Mouse (Mus musculus) midbrain, embryonic 12.5 days (tissue): ENCODE results near the gene Lysmd2. TPM values are rescaled to one million over a fixed set of nuclear protein-coding genes. Genes with fewer than 3 reads are reported as not detected.
A peak's percentile ranks its signal among the peaks of the same experiment; 100 is the strongest.
"Not testable (repeated sequence)": the region's sequence is repeated elsewhere in the genome, so short reads cannot be mapped to it uniquely, and the experiment has no call there.

Experiments used
- ATAC-seq: fragments of 200-750 bp; cut with Nextera tagmentation; 2 replicates; pipeline ENCODE4 v1.8.0; 2017; ENCODE audit warnings: low read depth, moderate TSS enrichment, moderate library complexity; ENCODE audit not compliant: low FRiP score
- H3K27ac ChIP-seq: fragments of 300-500 bp; sonication (generic); replicated peaks from 2 replicates; pipeline ENCODE4 v1.5.1; 2016; ENCODE audit warnings: mild to moderate bottlenecking
- H3K27me3 ChIP-seq: fragments of 300-500 bp; sonication (generic); 2 replicates; pipeline ENCODE4 v1.6.1; 2016; ENCODE audit warnings: mild to moderate bottlenecking
- H3K36me3 ChIP-seq: fragments of 300-500 bp; sonication (generic); 2 replicates; pipeline ENCODE4 v1.6.1; 2016
- H3K4me1 ChIP-seq: fragments of 300-500 bp; sonication (generic); 2 replicates; pipeline ENCODE4 v1.6.1; 2016
- H3K4me2 ChIP-seq: fragments of 300-500 bp; sonication (generic); replicated peaks from 2 replicates; pipeline ENCODE4 v1.6.1; 2016; ENCODE audit warnings: mild to moderate bottlenecking, moderate library complexity
- H3K4me3 ChIP-seq: fragments of 300-500 bp; sonication (generic); 2 replicates; pipeline ENCODE4 v1.5.1; 2016; ENCODE audit warnings: mild to moderate bottlenecking
- H3K9ac ChIP-seq: fragments of 300-500 bp; sonication (generic); replicated peaks from 2 replicates; pipeline ENCODE4 v1.6.1; 2016; ENCODE audit warnings: mild to moderate bottlenecking, moderate library complexity
- H3K9me3 ChIP-seq: fragments of 300-500 bp; sonication (generic); 2 replicates; pipeline ENCODE4 v1.6.1; 2016; ENCODE audit warnings: mild to moderate bottlenecking
- WGBS: fragments of 180-500 bp; shearing (Covaris S2); methylation state at CpG from one replicate; pipeline ENCODE4 v1.1.7; 2016; 5-methylcytosine and 5-hydroxymethylcytosine counted together
- polyA plus RNA-seq: library from polyadenylated mRNA; unstranded; fragments of >200 nt; fragmentation: Nextera tagmentation; extraction: Ambion mirVana; gene quantifications from 2 replicates; pipeline ENCODE4 v1.2.1, GENCODE M21; 2016

Lysmd2 gene
- polyA plus RNA-seq, 1 experiment from 2014 or later = 14.5 TPM

DNA sequence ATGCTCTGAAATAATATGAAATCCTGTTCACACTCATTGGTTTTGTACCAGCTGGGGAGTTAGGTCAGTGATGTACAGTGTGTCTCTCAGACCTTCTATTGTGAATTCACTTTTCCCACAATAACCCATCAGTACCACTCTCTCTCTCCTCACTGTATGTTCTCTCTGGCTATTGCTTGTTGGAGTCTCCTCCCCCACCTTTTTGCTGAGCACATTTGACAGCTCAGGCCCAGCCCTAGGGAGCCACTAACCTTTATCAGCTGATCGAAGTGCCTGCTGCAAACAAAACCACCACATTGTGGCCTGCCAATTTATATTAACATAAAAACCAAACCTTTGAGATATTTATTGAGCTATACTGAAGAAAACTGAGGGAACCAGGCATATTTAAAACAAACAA, 16.0 kb upstream of the Lysmd2 start:
- Histone ChIP-seq H3K4me3 (peak overlapping the region; percentile 88), H3K9ac (peak overlapping the region; percentile 78), H3K36me3 (peaks cover 8% of the 10 kb centered on the region), H3K27me3 (no peaks in the 10 kb centered on the region), H3K4me1 (peaks cover 15% of the 10 kb centered on the region), H3K4me2 (peak overlapping the region; percentile 74), H3K27ac (peak overlapping the region; percentile 85; the same call in 1 of the 2 replicates), H3K9me3 (0 out of 2 replicates have a peak, but pooled peaks cover 6% of the 10 kb centered on the region)
- ATAC-seq = peak; percentile 38
- WGBS = 46% methylated on average over 1 of the region's 1 CpGs

DNA sequence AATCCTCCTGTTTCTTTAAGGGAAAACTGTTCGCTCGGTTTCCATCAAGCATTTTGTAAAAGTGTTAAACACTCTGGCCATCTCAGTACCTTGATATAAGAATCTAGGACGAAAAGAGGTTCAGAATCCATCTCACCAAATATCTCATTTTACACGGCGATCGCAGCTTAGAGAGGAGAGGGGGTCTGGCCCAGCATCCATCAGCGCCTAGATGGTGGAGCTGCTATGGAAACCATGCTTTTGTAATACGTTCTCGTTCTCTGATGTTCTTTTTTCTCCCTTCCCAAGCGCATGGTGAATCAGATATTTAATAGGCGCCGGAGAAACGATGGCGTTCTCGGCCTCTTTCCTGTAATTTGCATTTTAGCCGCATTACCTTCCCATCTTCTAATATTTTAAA, 15.6 kb upstream of the Lysmd2 start:
- peak overlapping the region; percentile 88 for H3K4me3 ChIP-seq
- peaks cover 15% of the 10 kb centered on the region for H3K4me1 ChIP-seq
- H3K9ac ChIP-seq = peak overlapping the region; percentile 78
- 16% methylated on average over 16 of the region's 16 CpGs for WGBS
- H3K36me3 ChIP-seq = peaks cover 4% of the 10 kb centered on the region; the same call in 1 of the 2 replicates
- 0 out of 2 replicates have a peak, but pooled peaks cover 3% of the 10 kb centered on the region for H3K9me3 ChIP-seq
- H3K27ac ChIP-seq = peak overlapping the region; percentile 85
- H3K4me2 ChIP-seq = peak overlapping the region; percentile 74
- no peak for ATAC-seq
- H3K27me3 ChIP-seq = no peaks in the 10 kb centered on the region

GRCm38 (mm10) chr9:75610571-75611493, 14.7 kb upstream of the Lysmd2 start, which contains the start of gene Tmod2:
TSS of gene Tmod2 (minus strand) at chr9:75611325.
- under 1% methylated on average over 74 of the region's 74 CpGs for WGBS
- Histone ChIP-seq H3K4me3 (peak within 1 kb of the TSS; percentile 88), H3K9ac (peak within 1 kb of the TSS; percentile 78), H3K4me2 (peak within 1 kb of the TSS; percentile 74), H3K4me1 (peaks cover 15% of the 10 kb centered on the region), H3K27me3 (no peaks in the 10 kb centered on the region), H3K27ac (peak within 1 kb of the TSS; percentile 85), H3K36me3 (no peaks in the 10 kb centered on the region), H3K9me3 (0 out of 2 replicates have a peak, but pooled peaks cover 3% of the 10 kb centered on the region)
- peak; percentile 93 for ATAC-seq

- Histone ChIP-seq H3K4me2 (no peak overlapping the region), H3K27ac (no peak overlapping the region), H3K4me3 (no peak overlapping the region), H3K9me3 (0 out of 2 replicates have a peak, but pooled peaks cover 3% of the 10 kb centered on the region), H3K27me3 (no peaks in the 10 kb centered on the region), H3K36me3 (no peaks in the 10 kb centered on the region), H3K9ac (no peak overlapping the region), H3K4me1 (no peaks in the 10 kb centered on the region)
- no peak for ATAC-seq
- 78% methylated on average over 3 of the region's 3 CpGs for WGBS
Observed at GRCm38 (mm10) chr9:75616560-75616959, 9.0 kb upstream of the Lysmd2 start.

GRCm38 (mm10) chr9:75618836-75619400, 6.6 kb upstream of the Lysmd2 start:
- Histone ChIP-seq H3K27me3 (0 out of 2 replicates have a peak, but pooled peaks cover 4% of the 10 kb centered on the region), H3K4me2 (no peak overlapping the region), H3K36me3 (no peaks in the 10 kb centered on the region), H3K4me3 (no peak overlapping the region), H3K9me3 (no peaks in the 10 kb centered on the region), H3K4me1 (no peaks in the 10 kb centered on the region), H3K9ac (no peak overlapping the region), H3K27ac (no peak overlapping the region)
- ATAC-seq = no peak
- 83% methylated on average over 6 of the region's 6 CpGs for WGBS

DNA sequence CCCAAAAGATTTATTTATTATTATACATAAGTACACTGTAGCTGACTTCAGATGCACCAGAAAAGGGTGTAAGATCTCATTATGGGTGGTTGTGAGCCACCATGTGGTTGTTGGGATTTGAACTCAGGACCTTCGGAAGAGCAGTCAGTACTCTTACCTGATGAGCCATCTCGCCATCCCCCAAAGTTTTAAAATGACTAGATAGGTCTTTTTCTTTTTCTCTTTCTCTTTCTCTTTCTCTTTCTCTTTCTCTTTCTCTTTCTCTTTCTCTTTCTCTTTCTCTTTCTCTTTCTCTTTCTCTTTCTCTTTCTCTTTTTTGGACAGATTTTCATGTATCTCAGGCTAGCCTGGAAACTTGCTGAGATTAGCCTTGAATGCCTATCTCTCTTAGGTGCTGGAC, 5.8 kb upstream of the Lysmd2 start:
- not testable (repeated sequence) for ATAC-seq, H3K4me1 ChIP-seq, H3K9me3 ChIP-seq, H3K4me2 ChIP-seq, H3K36me3 ChIP-seq, H3K27ac ChIP-seq, H3K4me3 ChIP-seq, H3K9ac ChIP-seq
- peaks cover 11% of the 10 kb centered on the region; the same call in 1 of the 2 replicates for H3K27me3 ChIP-seq
- WGBS = 88% methylated on average over 2 of the region's 2 CpGs

DNA sequence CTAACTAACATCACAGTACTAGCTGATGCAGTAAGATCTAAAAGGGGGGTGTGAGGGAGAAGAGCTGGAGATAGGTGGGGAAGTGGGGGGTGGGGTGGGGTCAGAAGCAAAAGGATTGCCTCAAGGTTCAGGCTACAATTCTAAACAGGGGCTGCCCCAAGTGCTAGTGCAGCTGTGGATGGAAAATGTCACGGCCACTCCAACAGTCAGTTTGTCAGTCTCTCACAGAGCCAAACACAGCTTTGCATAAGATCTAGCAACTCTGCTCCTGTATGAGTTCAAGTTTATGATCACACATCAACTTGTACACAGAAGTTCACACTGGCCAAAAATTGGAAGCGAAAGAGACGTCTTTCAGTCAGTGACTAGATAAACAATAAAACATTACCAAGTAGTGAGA, 4.1 kb upstream of the Lysmd2 start:
- no peak overlapping the region for H3K4me2 ChIP-seq
- peaks cover 10% of the 10 kb centered on the region; the same call in 1 of the 2 replicates for H3K4me1 ChIP-seq
- H3K9ac ChIP-seq = no peak overlapping the region
- H3K4me3 ChIP-seq = no peak overlapping the region
- H3K9me3 ChIP-seq = no peaks in the 10 kb centered on the region
- peaks cover 16% of the 10 kb centered on the region; the same call in 1 of the 2 replicates for H3K27me3 ChIP-seq
- no peak overlapping the region for H3K27ac ChIP-seq
- H3K36me3 ChIP-seq = no peaks in the 10 kb centered on the region
- 90% methylated on average over 3 of the region's 3 CpGs for WGBS
- no peak for ATAC-seq

DNA sequence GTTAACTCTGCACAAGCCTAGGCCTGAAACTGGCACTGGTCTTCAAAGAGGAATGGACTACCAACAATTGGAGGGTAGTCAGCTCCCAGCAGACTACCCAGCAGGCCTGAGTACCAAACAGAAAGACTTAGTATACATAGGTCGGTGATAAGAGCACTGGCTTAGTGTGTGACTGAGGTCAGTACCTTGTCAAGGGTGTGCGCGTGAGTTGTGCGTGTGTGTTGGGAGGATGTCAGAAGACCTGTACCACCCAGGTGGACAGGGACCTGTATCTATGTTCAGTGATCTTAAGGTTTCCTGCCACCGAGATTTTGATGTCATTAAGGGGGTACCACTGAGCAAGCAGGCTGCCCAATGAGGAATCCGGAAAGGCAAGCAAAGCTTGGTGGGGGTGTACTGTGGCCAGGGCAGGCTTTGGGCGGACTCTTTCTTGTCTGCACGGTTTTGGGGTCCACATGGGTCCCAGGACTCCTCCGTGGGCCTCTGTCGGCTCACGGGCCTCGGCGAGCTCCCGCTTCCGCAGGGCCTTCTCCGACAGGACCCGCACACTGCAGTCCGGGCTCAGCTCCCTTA, 472 bp upstream of the Lysmd2 start:
- Histone ChIP-seq H3K9ac (peak overlapping the region; percentile 87), H3K27me3 (peaks cover 16% of the 10 kb centered on the region; the same call in 1 of the 2 replicates), H3K27ac (peak overlapping the region; percentile 89), H3K36me3 (no peaks in the 10 kb centered on the region), H3K9me3 (no peaks in the 10 kb centered on the region), H3K4me2 (peak overlapping the region; percentile 91), H3K4me1 (peaks cover 11% of the 10 kb centered on the region; the same call in 1 of the 2 replicates), H3K4me3 (peak overlapping the region; percentile 83)
- peak; percentile 71 for ATAC-seq
- 12% methylated on average over 18 of the region's 18 CpGs for WGBS

GRCm38 (mm10) chr9:75626308-75626604, 715 bp downstream of the Lysmd2 start:
- Histone ChIP-seq H3K4me2 (peak overlapping the region; percentile 91), H3K36me3 (no peaks in the 10 kb centered on the region), H3K9me3 (no peaks in the 10 kb centered on the region), H3K4me3 (peak overlapping the region; percentile 83), H3K4me1 (peaks cover 11% of the 10 kb centered on the region; the same call in 1 of the 2 replicates), H3K27ac (peak overlapping the region; percentile 89), H3K27me3 (peaks cover 16% of the 10 kb centered on the region; the same call in 1 of the 2 replicates), H3K9ac (peak overlapping the region; percentile 87)
- ATAC-seq = no peak
- 1% methylated on average over 14 of the region's 14 CpGs for WGBS

DNA sequence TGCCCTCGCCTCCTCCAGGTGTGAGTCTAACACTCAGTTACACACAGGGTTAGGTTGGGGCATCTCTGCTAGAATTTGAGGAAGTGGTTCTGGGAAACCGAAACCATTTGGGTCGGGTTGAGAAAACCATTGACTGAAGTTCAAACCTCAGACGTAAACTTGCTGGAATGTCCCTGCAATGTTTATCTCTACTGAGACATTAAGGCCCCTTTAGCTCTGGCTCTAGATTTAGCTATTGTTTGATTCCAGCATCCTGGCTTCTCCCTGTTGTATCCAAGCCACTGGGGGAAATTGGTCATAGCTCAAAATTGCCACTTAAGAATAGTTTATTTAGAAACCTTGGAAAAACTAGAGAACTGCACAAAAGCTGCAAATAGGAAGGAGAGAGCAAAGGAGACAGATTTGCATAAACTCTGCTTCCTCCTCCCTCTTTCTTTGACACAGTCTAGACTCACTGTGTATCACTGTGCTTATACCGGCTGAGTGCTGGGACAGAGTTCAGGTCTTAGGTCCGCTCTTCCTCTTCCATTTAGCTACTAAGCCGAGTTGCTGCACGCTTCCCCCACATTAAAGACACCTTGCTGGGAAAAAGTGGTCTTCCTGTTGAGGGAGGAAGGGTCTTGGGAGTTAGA, 5.4 kb downstream of the Lysmd2 start:
- Histone ChIP-seq H3K9me3 (no peaks in the 10 kb centered on the region), H3K4me3 (no peak overlapping the region), H3K27me3 (no peaks in the 10 kb centered on the region), H3K27ac (no peak overlapping the region), H3K36me3 (no peaks in the 10 kb centered on the region), H3K4me2 (no peak overlapping the region), H3K9ac (no peak overlapping the region), H3K4me1 (peaks cover 3% of the 10 kb centered on the region; the same call in 1 of the 2 replicates)
- no peak for ATAC-seq
- WGBS = 83% methylated on average over 8 of the region's 8 CpGs

DNA sequence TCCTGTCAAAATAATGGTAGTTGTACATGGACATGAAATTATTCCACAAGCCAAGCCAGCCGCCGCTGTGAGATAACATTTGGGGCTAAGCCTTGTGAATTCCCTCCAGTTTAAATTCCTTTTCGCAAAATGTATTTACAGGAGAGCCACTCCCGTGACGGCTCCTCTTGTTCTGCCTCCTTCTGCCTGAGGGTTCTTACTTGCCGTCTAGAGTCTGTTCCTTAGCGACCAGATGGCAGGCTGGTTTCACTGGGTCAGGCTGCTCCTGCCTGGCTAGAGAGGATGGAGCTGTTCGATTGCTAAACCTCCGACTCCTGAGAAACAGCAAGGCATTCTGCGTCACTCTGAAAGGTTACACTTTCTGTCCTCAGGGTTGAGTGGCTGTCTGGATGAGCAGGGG, 6.6 kb downstream of the Lysmd2 start:
- H3K4me3 ChIP-seq = no peak overlapping the region
- no peaks in the 10 kb centered on the region for H3K4me1 ChIP-seq
- H3K9me3 ChIP-seq = no peaks in the 10 kb centered on the region
- 56% methylated on average over 10 of the region's 10 CpGs for WGBS
- H3K36me3 ChIP-seq = no peaks in the 10 kb centered on the region
- no peak overlapping the region for H3K4me2 ChIP-seq
- ATAC-seq = no peak
- H3K27ac ChIP-seq = no peak overlapping the region
- H3K9ac ChIP-seq = no peak overlapping the region
- no peaks in the 10 kb centered on the region for H3K27me3 ChIP-seq
